Mouse (Mus musculus): ENCODE data around the gene Npc2. TPM values are rescaled to one million over a fixed set of nuclear protein-coding genes. Genes with fewer than 3 reads are reported as not detected.

The Npc2 gene
- total RNA-seq, 4 experiments from 2014 or later, result 30.5 to 57.3 (median 41.3) TPM

DNA sequence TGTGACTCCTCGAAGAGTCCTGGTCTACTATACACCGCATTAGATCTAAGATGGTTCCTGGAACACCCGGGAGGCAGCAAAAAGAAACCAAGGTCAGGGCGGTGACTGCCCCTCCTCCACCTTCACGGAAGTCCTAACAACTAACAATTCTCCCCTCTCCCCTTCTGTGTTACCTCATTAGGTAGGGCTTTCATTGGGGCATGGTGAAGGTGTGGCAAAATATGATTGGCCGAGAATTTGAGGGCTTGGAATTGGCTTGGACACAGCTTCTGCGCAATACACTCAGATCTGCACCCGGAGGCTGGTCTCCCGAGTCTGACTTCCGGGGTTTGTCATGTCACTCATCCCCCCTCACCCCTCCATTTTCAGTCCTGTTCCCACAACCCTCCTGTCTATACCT lies 44.5 kb downstream of the Npc2 start:
- DNase-seq (ENCODE audit: low spot score in 2 of 2), result no peak

DNA sequence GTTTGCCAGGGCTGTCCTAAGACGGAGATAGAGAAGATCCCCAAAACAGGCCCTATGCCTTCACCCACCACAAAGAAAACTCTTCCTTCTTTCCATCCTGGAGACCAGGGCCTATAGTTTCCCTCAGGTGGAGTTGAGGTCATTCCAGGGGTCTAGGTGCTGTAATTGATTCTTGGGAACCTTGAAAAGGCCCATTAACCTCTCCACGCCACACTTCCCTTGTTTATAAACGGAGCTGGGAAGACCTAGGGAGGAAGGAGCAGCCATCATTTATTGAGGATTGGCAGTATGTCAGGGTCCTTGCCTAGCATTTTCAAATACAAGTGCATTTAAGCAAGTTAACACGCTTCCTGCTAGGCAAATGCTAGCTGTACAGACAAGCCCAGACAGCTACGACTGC lies 45.5 kb downstream of the Npc2 start:
- no peak for DNase-seq (ENCODE audit: low spot score in 2 of 2)

DNA sequence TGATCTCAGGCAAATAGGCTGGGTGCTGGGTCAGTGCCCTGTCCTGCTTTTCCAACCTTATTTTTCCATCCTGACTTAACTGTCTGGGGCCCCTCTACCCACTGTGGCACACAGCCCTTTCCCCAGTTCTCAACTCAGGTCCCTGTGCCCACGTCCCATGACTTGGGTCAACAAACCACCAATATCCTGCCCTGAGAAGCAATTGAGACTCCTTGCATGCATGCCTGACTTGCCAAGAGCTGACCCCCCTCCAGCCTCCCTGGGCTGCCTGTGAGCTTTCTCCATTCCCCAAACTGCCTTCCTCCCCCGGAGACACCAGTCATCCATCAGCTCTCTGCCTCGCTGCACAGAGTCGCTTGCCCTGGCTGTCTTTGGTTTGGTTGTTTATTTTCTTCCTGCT lies 46.0 kb downstream of the Npc2 start:
- DNase-seq (ENCODE audit: low spot score in 2 of 2), result no peak

DNA sequence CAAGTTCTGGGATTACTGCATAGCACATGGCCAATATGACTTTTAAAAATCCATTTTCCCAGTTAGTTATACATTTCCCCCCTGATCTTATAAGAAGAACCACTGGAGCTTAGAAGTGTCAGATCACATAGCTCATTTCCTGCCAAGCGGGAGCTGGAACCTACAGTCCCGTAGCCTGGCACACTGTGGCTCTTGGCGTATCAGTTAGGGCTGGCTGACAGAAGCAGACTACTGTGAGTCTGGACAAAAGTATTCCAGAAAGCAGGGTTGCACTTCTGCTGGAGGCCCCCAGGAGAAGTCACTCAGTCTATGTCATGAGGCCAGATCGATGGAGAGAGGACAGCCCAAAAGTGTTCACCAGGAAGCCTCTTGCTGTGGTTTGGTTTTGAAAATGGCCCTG lies 46.6 kb downstream of the Npc2 start:
- DNase-seq (ENCODE audit: low spot score in 2 of 2), result no peak

DNA sequence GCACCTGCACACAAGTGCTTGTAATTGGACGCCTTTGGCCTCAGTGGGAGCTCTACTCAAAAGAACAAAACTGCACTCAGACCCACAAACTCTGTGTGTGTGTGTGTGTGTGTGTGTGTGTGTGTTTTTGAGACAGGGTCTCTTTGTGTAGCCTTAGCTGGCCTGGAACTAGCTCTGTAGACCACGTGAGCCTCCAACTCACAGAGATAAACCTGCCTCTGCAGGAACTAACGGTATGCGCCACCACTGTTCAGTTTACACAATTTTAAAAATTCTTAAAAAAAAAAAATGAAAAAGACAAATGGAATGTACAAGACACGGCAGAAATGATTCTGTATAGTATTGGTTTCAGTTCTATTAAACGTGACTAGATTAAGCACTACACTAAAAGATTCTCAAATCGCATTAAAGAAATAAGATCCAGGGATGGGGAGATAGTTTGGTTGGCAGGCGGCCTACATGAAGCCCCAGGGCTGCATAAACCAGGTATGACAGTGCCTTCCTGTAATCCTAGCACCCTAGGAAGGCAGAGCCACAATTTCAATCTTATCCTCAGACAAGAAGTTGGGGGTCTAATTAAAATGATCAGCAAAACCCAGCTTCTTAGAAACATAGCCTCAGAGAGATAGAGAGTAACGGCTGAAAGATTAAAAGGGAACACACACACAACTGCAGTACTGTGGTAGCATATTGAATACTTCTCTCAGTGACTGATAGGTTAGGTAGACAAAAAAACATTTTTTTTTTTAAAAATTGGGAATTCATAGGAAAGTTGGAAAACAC lies 54.3 kb downstream of the Npc2 start:
- DNase-seq (ENCODE audit: low spot score in 2 of 2), result no peak

DNA sequence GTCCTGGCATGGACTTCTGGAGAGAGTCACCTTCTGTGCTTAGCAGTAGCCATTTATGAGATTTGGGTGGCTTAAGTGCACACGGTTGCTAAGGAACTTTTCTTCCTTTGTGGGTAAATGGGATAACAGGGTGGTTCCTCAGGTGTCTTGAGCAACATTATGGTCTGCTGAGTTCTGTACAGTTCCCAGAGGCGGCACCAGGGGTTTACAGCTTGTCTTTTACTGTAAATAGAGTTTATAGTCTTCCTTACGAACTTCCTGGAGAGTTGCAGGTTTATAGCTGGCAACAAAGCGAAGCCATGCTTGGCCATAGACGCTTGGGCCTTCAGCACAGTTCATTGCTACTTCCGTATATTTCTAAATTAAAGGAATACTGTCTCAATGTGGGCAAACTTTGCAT lies 58.4 kb downstream of the Npc2 start:
- no peak for DNase-seq (ENCODE audit: low spot score in 2 of 2)

DNA sequence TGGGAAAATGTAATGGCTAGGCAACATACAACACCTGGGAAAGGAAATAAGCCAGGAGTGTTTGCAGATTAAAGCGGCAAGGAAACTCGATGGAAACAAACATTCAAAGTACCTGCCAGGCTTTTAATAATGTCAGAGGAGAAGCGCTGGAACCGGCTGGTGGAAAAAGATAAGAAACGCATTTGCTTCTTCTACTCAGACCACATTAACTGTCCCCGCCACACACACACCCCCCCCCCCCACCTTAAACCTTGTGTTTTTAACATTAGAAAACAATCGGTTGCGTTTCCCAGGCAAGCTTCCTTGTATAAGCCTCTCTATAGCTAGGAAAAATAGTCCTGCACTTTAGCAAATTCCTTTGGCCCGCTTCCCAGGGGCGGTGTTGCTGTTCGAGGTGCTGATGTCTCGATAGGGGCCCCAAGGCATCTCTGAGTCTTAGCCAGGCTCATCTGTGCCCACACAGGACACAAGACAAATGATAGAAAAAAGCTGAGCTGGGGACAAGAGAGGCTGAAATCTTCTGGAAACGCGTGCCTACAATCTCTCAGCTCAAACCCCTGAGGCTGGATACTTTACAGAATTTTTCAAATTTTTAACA lies 63.0 kb downstream of the Npc2 start:
- DNase-seq (ENCODE audit: low spot score in 2 of 2), result no peak

DNA sequence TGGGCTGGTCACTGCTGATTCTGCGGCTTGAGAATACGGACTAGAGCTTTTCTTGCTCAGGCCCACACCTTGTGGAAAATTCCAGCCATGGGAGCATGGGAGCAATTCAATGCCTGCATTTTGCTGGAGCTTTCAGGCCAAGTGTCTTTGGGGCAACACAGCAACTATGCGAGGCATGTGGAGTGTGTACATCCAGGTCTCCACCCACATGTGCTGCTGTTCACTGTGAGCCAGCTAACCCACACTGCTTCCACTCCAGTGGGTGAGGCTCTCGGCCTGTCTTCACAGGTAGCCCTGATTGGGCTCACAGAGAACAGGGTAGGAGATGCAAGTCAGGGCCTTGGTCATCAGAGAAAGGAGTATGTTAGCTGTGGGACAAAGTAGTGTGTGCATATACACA lies 65.1 kb downstream of the Npc2 start:
- DNase-seq (ENCODE audit: low spot score in 2 of 2), result no peak

DNA sequence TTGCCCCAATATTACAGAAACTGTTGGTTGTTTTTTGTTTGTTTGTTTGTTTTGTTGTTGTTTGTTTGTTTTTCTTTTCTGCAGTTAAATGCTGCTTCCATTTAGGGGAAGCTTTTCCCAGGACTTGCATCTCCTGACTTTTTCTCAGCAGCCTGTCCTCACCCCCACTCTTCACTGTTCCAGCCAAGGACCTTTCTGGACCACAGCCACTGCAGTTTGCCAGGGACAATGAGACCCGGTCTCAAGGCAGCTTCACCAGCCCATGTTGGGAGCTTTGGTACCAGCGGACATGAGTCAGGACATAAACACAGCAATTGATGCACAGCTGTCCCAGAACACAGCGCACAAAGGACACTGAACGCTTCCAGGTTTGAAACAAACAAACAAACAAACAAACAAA lies 66.1 kb downstream of the Npc2 start:
- DNase-seq (ENCODE audit: low spot score in 2 of 2), result no peak

Other genes with a start within 250 kb of the Npc2 start
- under 1 TPM; 0.17 to 0.39 (median 0.29) TPM for gene Vsx2, start 203.4 kb downstream of the Npc2 start, total RNA-seq (2022)
- gene Abcd4, start 155.7 kb downstream of the Npc2 start, total RNA-seq (2022), result 10 to 100 TPM in 3 of 4 experiments, 1 to 10 TPM in 1; 10.0 to 11.7 (median 10.9) TPM
- under 1 TPM in 3 of 4 experiments, not detected in 1; 0.15 to 0.53 (median 0.28) TPM for gene Vrtn, start 132.1 kb downstream of the Npc2 start, total RNA-seq (2022)
- 10 to 100 TPM; 60.2 to 76.1 (median 70.8) TPM for gene Syndig1l, start 74.3 kb downstream of the Npc2 start, total RNA-seq (2022)
- gene Isca2, start 99 bp upstream of the Npc2 start, total RNA-seq (2022), result 10 to 100 TPM; 52.3 to 66.3 (median 60.8) TPM
- gene Ltbp2, start 103.4 kb upstream of the Npc2 start, total RNA-seq (2022), result 1 to 10 TPM in 2 of 4 experiments, under 1 TPM in 2; 0.50 to 1.2 (median 0.98) TPM
- 10 to 100 TPM; 29.7 to 39.9 (median 35.4) TPM for gene Fcf1, start 197.7 kb upstream of the Npc2 start, total RNA-seq (2022)
- gene Arel1, start 197.7 kb upstream of the Npc2 start, total RNA-seq (2022), result 100 to 1,000 TPM in 3 of 4 experiments, 10 to 100 TPM in 1; 98.1 to 130 (median 120) TPM
- 100 to 1,000 TPM; 104 to 115 (median 108) TPM for gene Ylpm1, start 223.2 kb upstream of the Npc2 start, total RNA-seq (2022)